In genomic region chr11:4734179-4734578, GRCm38 (mm10) we compare ENCODE assay signal across 12 mouse cellular contexts. TPM values are rescaled to one million over a fixed set of nuclear protein-coding genes. Genes with fewer than 3 reads are reported as not detected.
DNase-seq lines count a peak whose midpoint lies in the region; ATAC-seq and TF ChIP-seq lines count a peak whose summit lies in the region.
"Had no signal": no experiment of that assay in that cellular context is flagged by ENCODE, and none has a peak within 500 bp of the region (broad histone marks: within the 10 kb centered on the region; RNA-seq: fewer than 3 reads in every experiment).

No protein-coding gene starts in this region.

- 38% methylated on average over 12 of the region's 12 CpGs for WGBS in liver, embryonic 11.5 days
- WGBS in liver, postnatal 0 days (ENCODE audit: insufficient replicate concordance), result 40% methylated on average over 12 of the region's 12 CpGs
- 54% methylated on average over 12 of the region's 12 CpGs for WGBS in lung, adult 2 months

- TF ChIP-seq EP300 in liver, postnatal 0 days (IDR thresholded peaks at IDR 0.05; ENCODE audit: low read depth), result no peak

- no peaks in the 10 kb centered on the region for H3K9me3 ChIP-seq in liver, embryonic 11.5 days (ENCODE audit: control insufficient read depth, low read length)
- no peaks in the 10 kb centered on the region for H3K9me3 ChIP-seq in liver, postnatal 0 days (ENCODE audit: low read length)
- H3K9me3 ChIP-seq: G1E; hindbrain, embryonic 15.5 days; limb, embryonic 13.5 days had no signal

- H3K4me1 ChIP-seq in liver, embryonic 11.5 days (replicated peaks; ENCODE audit: control insufficient read depth, insufficient read depth, low read length), result no peaks in the 10 kb centered on the region
- no peaks in the 10 kb centered on the region for H3K4me1 ChIP-seq in liver, postnatal 0 days (ENCODE audit: insufficient read depth)
- peaks cover 6% of the 10 kb centered on the region for H3K4me1 ChIP-seq in lung, adult 2 months (ENCODE audit: control insufficient read depth, insufficient read depth, low read length)

- peak; percentile 36 for DNase-seq in liver
- no peak for DNase-seq in liver, embryonic 11.5 days (ENCODE audit: low spot score)
- peak; percentile 71 for DNase-seq in R1 (ENCODE audit: low read depth, low spot score)
- peak; percentile 63 for DNase-seq in embryo, embryonic 10.5 days (ENCODE audit: low spot score)
- no peak for DNase-seq in liver, postnatal 0 days
- DNase-seq in cerebellum, postnatal 4 days (ENCODE audit: low spot score in 2 of 2), result no peak
- DNase-seq in lung, adult 2 months, result no peak

- H3K9ac ChIP-seq in liver, embryonic 11.5 days (ENCODE audit: low read depth, low read length), result no peak overlapping the region
- no peak overlapping the region for H3K9ac ChIP-seq in liver, postnatal 0 days (replicated peaks)
- H3K9ac ChIP-seq: hindbrain, embryonic 15.5 days; limb, embryonic 13.5 days had no signal

- no peaks in the 10 kb centered on the region for H3K27me3 ChIP-seq in liver, embryonic 11.5 days (replicated peaks; ENCODE audit: control insufficient read depth, insufficient read depth, low read length)
- H3K27me3 ChIP-seq in liver, postnatal 0 days (ENCODE audit: insufficient read depth, low read length), result no peaks in the 10 kb centered on the region
- H3K27me3 ChIP-seq: hindbrain, embryonic 15.5 days had no signal

- ATAC-seq in liver, embryonic 11.5 days (replicated peaks; ENCODE audit: low FRiP score), result no peak
- no peak for ATAC-seq in liver, postnatal 0 days
- ATAC-seq in erythroid progenitor cell, adult 5-6 weeks (replicated peaks; ENCODE audit: low FRiP score, poor library complexity, severe bottlenecking), result no peak

- peak; percentile 30; the same call in 1 of the 2 replicates for TF ChIP-seq CTCF in liver, postnatal 0 days (IDR thresholded peaks at IDR 0.05; ENCODE audit: low read depth)
- no peak for TF ChIP-seq CTCF in lung, adult 2 months (IDR thresholded peaks at IDR 0.05; ENCODE audit: insufficient read depth, low read length)

- no peak overlapping the region for H3K4me2 ChIP-seq in liver, embryonic 11.5 days
- no peak overlapping the region for H3K4me2 ChIP-seq in liver, postnatal 0 days (ENCODE audit: low read depth, low read length)
- H3K4me2 ChIP-seq: hindbrain, embryonic 15.5 days; limb, embryonic 13.5 days had no signal

- TF ChIP-seq POLR2A in lung, adult 2 months (IDR thresholded peaks at IDR 0.05; ENCODE audit: borderline replicate concordance, extremely low read depth, low read depth, low read length), result no peak

- H3K27ac ChIP-seq in liver, embryonic 11.5 days (ENCODE audit: low read depth, low read length), result no peak overlapping the region
- H3K27ac ChIP-seq in liver, postnatal 0 days (ENCODE audit: low read depth), result no peak overlapping the region
- H3K27ac ChIP-seq: hindbrain, embryonic 15.5 days; limb, embryonic 13.5 days had no signal

- no peaks in the 10 kb centered on the region for H3K36me3 ChIP-seq in liver, embryonic 11.5 days (ENCODE audit: control insufficient read depth, insufficient read depth, low read length)
- H3K36me3 ChIP-seq in liver, postnatal 0 days (replicated peaks; ENCODE audit: insufficient read depth, low read length), result no peaks in the 10 kb centered on the region
- H3K36me3 ChIP-seq: hindbrain, embryonic 15.5 days had no signal

- H3K4me3 ChIP-seq in liver, embryonic 11.5 days (ENCODE audit: low read depth, low read length), result no peak overlapping the region
- H3K4me3 ChIP-seq in liver, postnatal 0 days (ENCODE audit: low read depth, low read length), result no peak overlapping the region
- no peak overlapping the region for H3K4me3 ChIP-seq in lung, adult 2 months (replicated peaks; ENCODE audit: extremely low read depth, low read depth, low read length)
- H3K4me3 ChIP-seq: hindbrain, embryonic 15.5 days; limb, embryonic 13.5 days had no signal

RNA-seq across cellular contexts. Expression of gene Cabp7, which starts 12.4 kb away (rescaled TPM):
- 0.33 TPM in 1 of 2 replicates, not detected in the other for polyA plus RNA-seq in liver, embryonic 11.5 days (2014; fragmentation: Nextera tagmentation; extraction: Ambion mirVana)
- 0.06 and 0.07 TPM in 2 replicates for polyA plus RNA-seq in liver, postnatal 0 days (2015; fragmentation: Nextera tagmentation; extraction: Ambion mirVana)
- polyA plus RNA-seq in lung, adult 2 months (2012; rRNA removed), result 0.25 TPM in 1 of 2 replicates, not detected in the other
- total RNA-seq in erythroid progenitor cell, adult 5-6 weeks (2015; ENCODE audit: low replicate concordance), result not detected in 2 replicates
- not detected in 2 replicates for total RNA-seq in erythroid progenitor cell, adult 5-6 weeks (2017; ENCODE audit: low replicate concordance)
- total RNA-seq: G1E had no signal
- polyA plus RNA-seq: G1E; large intestine, adult 2 months had no signal

RNA-seq across cellular contexts. Expression of gene Zmat5, which starts 29.7 kb away (rescaled TPM):
- 45.1 and 54.6 TPM in 2 replicates for polyA plus RNA-seq in liver, embryonic 11.5 days (2014; fragmentation: Nextera tagmentation; extraction: Ambion mirVana)
- 18.6 and 19.2 TPM in 2 replicates for polyA plus RNA-seq in liver, postnatal 0 days (2015; fragmentation: Nextera tagmentation; extraction: Ambion mirVana)
- polyA plus RNA-seq in lung, adult 2 months (2012; rRNA removed), result 51.4 and 55.1 TPM in 2 replicates
- 5.4 and 13.0 TPM in 2 replicates for total RNA-seq in erythroid progenitor cell, adult 5-6 weeks (2015; ENCODE audit: low replicate concordance)
- total RNA-seq in erythroid progenitor cell, adult 5-6 weeks (2017; ENCODE audit: low replicate concordance), result 6.3 TPM in 1 of 2 replicates, not detected in the other

RNA-seq across cellular contexts. Expression of gene Uqcr10, which starts 30.0 kb away (rescaled TPM):
- polyA plus RNA-seq in liver, embryonic 11.5 days (2014; fragmentation: Nextera tagmentation; extraction: Ambion mirVana), result 823 and 891 TPM in 2 replicates
- 1,070 and 1,167 TPM in 2 replicates for polyA plus RNA-seq in liver, postnatal 0 days (2015; fragmentation: Nextera tagmentation; extraction: Ambion mirVana)
- 460 and 481 TPM in 2 replicates for polyA plus RNA-seq in lung, adult 2 months (2012; rRNA removed)
- 40.7 and 133 TPM in 2 replicates for total RNA-seq in erythroid progenitor cell, adult 5-6 weeks (2015; ENCODE audit: low replicate concordance)
- 19.2 and 25.0 TPM in 2 replicates for total RNA-seq in erythroid progenitor cell, adult 5-6 weeks (2017; ENCODE audit: low replicate concordance)

Comparison
In these comparisons a context has a peak if more than half of its experiments do, and no peak if none do; other contexts are left out.
1. DNase-seq: peak in liver (single experiment), R1 (single experiment) and embryo, embryonic 10.5 days (single experiment); none in liver, embryonic 11.5 days (single experiment), liver, postnatal 0 days (single experiment), cerebellum, postnatal 4 days (0 of 2) and lung, adult 2 months (single experiment).